Mouse (Mus musculus): ENCODE data around the gene Mark4.

The Mark4 gene

GRCm38 (mm10) chr7:19400946-19401345, 57.7 kb downstream of the Mark4 start:
- in situ Hi-C loops (cut with MboI, MseI): loop anchor here in 1 of 2 experiments (10.0 kb wide), 1 partner anchor 534 kb away; no protein-coding TSS in a partner anchor

GRCm38 (mm10) chr7:19399496-19400280, 58.9 kb downstream of the Mark4 start:
- in situ Hi-C loops (cut with MboI, MseI): loop anchor here in 1 of 2 experiments (10.0 kb wide), 1 partner anchor 535 kb away; no protein-coding TSS in a partner anchor

GRCm38 (mm10) chr7:19394484-19394883, 64.1 kb downstream of the Mark4 start:
- in situ Hi-C loops (cut with MboI, MseI): no loop called here

- in situ Hi-C loops (cut with MboI, MseI): no loop called here
Observed at GRCm38 (mm10) chr7:19388699-19389413, 69.8 kb downstream of the Mark4 start.

GRCm38 (mm10) chr7:19383708-19384107, 74.9 kb downstream of the Mark4 start:
- in situ Hi-C loops (cut with MboI, MseI): no loop called here

- in situ Hi-C loops (cut with MboI, MseI): no loop called here
Observed at GRCm38 (mm10) chr7:19382166-19382541, 76.5 kb downstream of the Mark4 start.

- in situ Hi-C loops (cut with MboI, MseI): no loop called here
Observed at GRCm38 (mm10) chr7:19381377-19382165, 77.0 kb downstream of the Mark4 start, which contains the start of gene Ercc2. TSS of gene Ercc2 (plus strand) at chr7:19382010.

GRCm38 (mm10) chr7:19378049-19378448, 80.6 kb downstream of the Mark4 start:
- in situ Hi-C loops (cut with MboI, MseI): no loop called here

- in situ Hi-C loops (cut with MboI, MseI): no loop called here
Observed at GRCm38 (mm10) chr7:19376019-19376418, 82.6 kb downstream of the Mark4 start.

GRCm38 (mm10) chr7:19375368-19375767, 83.3 kb downstream of the Mark4 start:
- in situ Hi-C loops (cut with MboI, MseI): no loop called here
